Mouse (Mus musculus) heart, adult 2 months (tissue): ENCODE measurements around the gene Jazf1.

Source experiments
- CTCF ChIP-seq: fragments of 200-600 bp; IDR thresholded peaks from 2 replicates; pipeline ENCODE4 v1.8.1; 2022; ENCODE audit warnings: antibody characterized with exemption, mild to moderate bottlenecking, moderate library complexity
- EP300 ChIP-seq: fragments of 200-500 bp; IDR thresholded peaks from 2 replicates; pipeline ENCODE4 v1.6.1; 2011; ENCODE audit warnings: low read depth, low read length, control low read depth; ENCODE audit not compliant: insufficient read depth
- POLR2A ChIP-seq: fragments of 200-500 bp; IDR thresholded peaks from 2 replicates; pipeline ENCODE4 v1.6.1; 2011; ENCODE audit warnings: mild to moderate bottlenecking, low read depth, low read length, control low read depth; ENCODE audit not compliant: insufficient read depth

DNA sequence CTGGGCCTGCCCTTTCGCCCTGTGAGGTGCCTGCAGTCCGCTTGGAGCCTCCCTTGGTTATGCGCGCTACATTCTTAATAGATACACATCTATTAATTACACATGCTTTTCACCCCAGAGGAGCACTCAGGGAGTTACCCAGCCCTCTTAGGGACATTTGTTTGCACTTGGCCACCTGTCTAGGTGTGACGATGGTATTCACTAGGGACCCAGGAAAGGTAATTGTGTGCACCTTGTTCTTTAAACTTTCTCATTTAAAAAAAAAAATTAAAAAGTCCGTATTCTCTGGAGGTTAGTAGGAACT, 396 bp upstream of the Jazf1 start:
- TF ChIP-seq CTCF, result no peak
- TF ChIP-seq POLR2A, result no peak
- no peak for TF ChIP-seq EP300
